Mouse (Mus musculus): Measurements from ENCODE around the gene Stxbp5.
A peak's percentile ranks its signal among the peaks of the same experiment; 100 is the strongest.
"Not testable (repeated sequence)": the region's sequence is repeated elsewhere in the genome, so short reads cannot be mapped to it uniquely, and the experiment has no call there.

Gene Stxbp5

GRCm38 (mm10) chr10:9901071-9901696 lies at the start of gene Stxbp5:
Gene Stxbp5 (minus strand): TSS chr10:9901079.
- peak; percentile 80 for DNase-seq

- DNase-seq, result no peak
Measured at GRCm38 (mm10) chr10:9912395-9912794, 11.5 kb upstream of the Stxbp5 start.

DNA sequence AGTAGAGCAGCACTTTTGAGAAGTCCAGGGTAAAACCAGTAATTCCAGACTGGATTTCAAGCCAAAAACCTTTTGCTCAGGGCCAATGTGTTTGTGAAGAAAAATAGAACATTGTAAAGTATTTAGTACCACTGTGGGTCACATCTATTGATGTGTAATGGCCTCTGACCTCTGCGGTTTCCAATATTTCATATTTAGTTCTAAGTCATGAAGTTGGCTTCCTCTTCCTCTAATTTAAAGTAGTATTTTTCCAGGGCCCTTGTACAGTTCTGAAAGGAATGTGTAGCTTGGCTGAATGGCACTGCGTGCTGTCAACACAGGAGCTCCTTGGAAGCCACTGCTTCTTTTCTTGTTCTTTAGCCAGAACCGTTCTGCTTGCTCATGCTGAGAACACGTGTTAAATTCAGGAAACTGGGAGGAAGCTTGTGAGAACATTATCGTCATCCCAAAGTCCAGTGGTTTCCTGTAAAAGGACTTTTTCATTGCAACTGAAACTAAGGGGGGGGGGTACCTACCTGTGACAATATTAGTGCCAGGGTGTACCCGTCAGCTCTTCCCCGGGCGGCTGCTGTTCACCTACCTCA lies 7.1 kb upstream of the Stxbp5 start:
- DNase-seq, result peak; percentile 46

DNA sequence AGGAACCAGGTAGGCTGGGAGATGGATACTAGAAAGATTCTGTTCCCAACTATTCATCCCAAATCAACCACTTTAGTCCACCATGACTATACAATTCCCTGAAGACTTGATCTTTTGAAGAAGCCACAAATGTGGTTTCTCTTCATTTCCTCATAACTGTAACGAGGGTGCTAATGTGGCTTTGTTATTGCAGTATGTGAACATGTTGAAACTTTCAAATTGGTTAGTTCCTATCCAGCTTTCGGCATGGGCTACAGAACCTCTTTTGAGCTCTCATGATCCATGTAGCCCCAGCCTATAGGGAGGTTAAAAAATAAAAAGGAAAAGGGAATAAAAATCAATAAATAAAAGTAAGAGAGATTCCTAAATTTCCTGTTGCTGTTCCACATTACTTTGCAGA lies 6.6 kb upstream of the Stxbp5 start:
- DNase-seq, result no peak

DNA sequence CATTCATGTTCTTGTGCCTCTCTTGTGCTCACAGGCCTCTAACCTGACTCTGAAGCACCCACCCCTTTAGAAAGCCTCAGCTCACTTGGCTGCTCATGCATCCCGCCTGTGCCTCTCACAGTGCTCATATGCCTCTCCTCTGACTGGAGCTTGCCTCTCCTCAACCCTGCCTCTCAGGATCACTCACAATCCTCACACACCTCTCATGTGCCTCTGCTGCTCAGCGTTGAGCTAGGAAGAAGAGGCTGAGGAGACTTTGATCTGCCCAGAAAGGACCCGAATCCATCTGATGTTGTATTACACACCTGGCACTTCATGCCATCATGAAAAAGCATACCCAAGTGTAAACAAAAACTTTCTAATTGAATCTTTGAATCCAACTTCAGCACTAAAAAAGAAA lies 5.3 kb upstream of the Stxbp5 start:
- DNase-seq, result no peak

DNA sequence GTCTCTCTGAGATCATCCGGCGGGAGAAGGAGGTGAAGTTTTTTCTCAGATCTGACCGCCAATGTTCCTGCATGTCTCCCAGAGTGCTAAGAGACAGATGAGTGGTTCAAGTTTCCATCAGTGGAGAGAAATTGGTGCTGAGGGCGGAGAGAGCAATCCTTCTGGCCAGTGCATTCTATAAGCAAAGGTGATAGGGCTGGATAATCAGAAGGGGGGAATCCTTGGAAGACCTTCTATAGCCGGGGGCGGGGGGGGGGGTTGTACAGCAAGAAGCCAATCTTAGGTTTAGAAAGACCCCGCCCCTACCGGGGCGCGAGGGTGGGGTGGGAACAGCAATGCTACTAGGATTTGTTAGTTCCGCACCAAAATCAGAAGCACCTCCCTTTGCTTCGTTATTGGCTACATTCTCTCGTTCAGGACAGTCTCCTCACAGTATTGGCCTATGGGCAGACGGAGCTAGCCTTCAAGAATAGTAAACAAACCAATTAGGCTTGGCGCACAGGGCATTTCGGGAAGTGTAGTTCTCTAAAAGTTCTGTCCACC lies 889 bp upstream of the Stxbp5 start:
- peak; percentile 96 for DNase-seq

- DNase-seq, result peak; percentile 43
Measured at GRCm38 (mm10) chr10:9900315-9901070, 386 bp downstream of the Stxbp5 start.

GRCm38 (mm10) chr10:9899816-9900215 lies 1.1 kb downstream of the Stxbp5 start:
- peak; percentile 18 for DNase-seq

GRCm38 (mm10) chr10:9899086-9899485 lies 1.8 kb downstream of the Stxbp5 start:
- DNase-seq, result peak; percentile 18

- DNase-seq, result no peak
Measured at GRCm38 (mm10) chr10:9897852-9898251, 3.0 kb downstream of the Stxbp5 start.

- no peak for DNase-seq
Measured at GRCm38 (mm10) chr10:9893562-9893961, 7.3 kb downstream of the Stxbp5 start.

GRCm38 (mm10) chr10:9889651-9890050 lies 11.2 kb downstream of the Stxbp5 start:
- no peak for DNase-seq

DNA sequence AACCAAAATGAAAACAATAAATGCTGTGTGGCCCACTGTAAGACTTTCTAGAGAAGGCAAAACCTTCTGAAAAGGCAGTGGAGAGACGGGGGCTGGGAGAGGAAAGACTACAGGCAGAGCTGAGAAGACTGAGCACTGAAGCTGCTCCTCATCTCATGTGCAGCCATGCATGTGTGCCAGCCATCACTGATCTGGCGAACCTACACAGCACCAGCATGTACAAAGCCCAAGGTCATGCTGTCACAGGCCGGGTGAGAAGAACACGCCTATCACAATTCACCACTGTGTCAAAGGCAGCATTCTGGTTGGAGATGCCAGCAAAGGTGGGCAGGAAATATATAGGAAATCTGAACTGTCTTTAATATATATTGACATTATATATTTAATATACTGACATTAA lies 12.2 kb downstream of the Stxbp5 start:
- no peak for DNase-seq

- not testable (repeated sequence) for DNase-seq
Measured at GRCm38 (mm10) chr10:9881781-9882320, 19.0 kb downstream of the Stxbp5 start.

DNA sequence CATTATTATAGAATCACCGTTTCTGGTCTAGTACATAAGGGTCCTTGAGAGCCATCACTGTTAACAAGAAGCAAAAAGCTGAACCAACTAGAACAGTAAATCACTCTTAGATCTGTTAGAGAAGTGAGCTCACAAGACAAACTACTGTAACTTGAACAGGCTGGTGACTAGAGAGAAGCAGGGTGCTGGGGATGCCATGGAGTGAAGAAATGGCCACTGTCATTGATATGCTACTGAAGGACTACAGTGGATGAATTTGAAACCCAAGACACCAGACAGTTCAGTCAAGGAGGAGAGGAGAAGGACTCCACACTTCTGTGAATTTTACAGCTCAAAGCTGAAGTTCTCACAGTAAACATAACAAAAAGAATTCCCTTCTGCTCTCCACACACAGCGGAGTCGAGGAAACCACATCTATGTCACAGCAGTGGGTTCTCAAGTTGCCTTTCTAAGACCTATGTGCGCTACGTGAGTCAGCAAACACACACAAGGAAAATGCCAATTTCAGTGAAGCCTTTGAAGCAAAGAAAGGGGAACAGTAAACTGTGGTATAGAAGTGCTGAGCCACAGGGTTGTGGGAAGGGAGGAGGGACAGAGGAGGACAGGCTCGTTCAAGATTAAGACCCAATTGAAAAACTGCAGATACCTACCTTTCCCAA lies 20.7 kb downstream of the Stxbp5 start:
- DNase-seq, result no peak

- no peak for DNase-seq
Measured at GRCm38 (mm10) chr10:9878821-9879489, 21.9 kb downstream of the Stxbp5 start.

DNA sequence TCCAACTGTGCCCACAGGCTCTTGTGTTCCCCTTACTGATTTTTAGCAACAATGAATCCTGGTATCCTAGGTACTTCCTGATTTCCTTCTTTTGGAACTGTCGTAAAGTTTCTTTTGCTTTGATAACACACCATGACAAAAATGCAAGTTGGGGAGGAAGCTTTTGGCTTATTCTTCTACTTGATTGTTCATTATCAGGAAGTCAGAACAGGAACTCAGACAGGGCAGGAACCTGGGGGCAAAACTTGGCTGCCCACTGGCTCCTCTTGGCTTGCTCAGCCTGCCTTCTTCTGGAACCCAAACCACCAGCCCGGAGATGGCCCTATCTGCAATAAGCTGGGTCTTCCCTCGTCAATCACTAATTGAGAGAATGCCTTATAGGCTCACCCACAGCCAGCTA lies 25.0 kb downstream of the Stxbp5 start:
- DNase-seq, result no peak

DNA sequence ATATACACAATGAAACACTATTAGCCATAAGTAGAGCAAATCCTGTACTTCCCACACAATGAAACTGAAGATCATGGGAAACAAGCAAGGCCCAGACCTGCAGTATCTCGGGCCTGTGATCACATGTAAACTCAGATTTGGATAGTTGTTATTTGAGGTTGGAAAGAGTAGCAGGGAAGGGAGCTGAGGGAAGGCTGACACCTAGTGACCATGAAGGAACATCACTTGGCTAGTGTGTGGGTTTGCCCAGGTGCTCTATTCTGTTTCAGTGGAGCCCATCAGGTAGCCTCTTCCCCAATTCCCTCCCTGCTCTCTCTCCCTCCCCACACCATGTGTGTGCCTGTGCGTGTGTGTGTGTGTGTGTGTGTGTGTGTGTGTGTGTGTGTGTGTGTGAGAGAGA lies 28.7 kb downstream of the Stxbp5 start:
- peak; percentile 17 for DNase-seq

GRCm38 (mm10) chr10:9866793-9867579 lies 33.9 kb downstream of the Stxbp5 start:
- DNase-seq, result peak; percentile 46

DNA sequence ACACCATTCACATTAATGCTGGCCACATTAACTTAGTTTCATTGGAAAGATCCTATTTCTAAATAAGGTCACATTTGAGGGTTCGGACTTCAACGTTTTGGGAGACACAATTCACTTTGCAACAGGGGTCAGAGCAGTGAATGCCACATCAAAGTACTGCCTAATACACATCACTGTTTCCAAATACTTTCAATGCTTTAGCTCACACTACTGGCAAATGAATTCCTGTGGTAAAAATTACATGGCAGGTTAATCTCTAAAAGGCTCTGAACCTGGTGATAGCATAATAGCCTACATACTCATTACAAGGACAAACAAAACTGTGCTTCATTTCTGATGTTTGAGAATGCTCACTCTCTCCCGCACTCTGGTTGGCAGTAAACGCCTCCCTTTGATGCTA lies 40.9 kb downstream of the Stxbp5 start:
- DNase-seq, result no peak

GRCm38 (mm10) chr10:9859476-9859875 lies 41.4 kb downstream of the Stxbp5 start:
- no peak for DNase-seq

- no peak for DNase-seq
Measured at GRCm38 (mm10) chr10:9857850-9858249, 43.0 kb downstream of the Stxbp5 start.
